Mouse (Mus musculus) embryo, embryonic 10.5 days (tissue): ENCODE measurements around the gene Vamp5.

Experiments used
- DNase-seq: peaks from one replicate; pipeline ENCODE4 v3.0.0-alpha.2; 2015; ENCODE audit warnings: low spot score

The Vamp5 gene

DNA sequence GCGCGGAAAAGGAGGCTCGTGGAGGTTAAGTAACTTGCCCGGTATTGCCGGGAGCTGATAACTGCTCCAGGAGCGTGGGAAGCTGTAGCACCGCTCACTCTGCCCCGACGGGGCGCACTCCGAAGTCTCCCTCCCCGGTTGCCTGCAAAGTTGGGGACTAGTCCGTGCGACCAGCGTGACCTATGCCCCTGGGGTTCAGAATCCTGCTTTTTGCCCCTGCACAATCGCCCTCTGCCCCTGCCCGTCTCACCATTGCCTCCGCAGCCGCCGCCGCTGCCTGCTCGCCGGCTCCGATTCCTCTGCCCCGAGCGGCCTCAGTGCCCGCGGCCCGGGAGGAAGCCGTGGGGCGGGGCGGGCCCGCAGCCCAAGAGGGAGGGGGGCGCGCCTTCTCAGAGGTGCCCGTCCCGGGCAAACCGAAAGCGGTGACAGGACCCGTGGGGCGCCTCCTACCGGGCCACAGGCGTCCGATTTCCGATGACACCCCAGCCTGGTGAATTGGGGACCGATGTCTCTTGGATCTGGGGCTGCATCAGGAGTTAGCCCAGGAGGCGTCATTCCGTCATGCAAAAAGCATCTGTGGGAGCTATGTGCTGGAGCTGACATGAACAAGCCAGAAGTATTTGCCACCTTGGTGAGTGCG lies at the start of gene Vamp5:
Gene Vamp5 (minus strand): TSS at position 338 of the 640 bp plus-strand sequence.
- DNase-seq, result peak; percentile 57

DNA sequence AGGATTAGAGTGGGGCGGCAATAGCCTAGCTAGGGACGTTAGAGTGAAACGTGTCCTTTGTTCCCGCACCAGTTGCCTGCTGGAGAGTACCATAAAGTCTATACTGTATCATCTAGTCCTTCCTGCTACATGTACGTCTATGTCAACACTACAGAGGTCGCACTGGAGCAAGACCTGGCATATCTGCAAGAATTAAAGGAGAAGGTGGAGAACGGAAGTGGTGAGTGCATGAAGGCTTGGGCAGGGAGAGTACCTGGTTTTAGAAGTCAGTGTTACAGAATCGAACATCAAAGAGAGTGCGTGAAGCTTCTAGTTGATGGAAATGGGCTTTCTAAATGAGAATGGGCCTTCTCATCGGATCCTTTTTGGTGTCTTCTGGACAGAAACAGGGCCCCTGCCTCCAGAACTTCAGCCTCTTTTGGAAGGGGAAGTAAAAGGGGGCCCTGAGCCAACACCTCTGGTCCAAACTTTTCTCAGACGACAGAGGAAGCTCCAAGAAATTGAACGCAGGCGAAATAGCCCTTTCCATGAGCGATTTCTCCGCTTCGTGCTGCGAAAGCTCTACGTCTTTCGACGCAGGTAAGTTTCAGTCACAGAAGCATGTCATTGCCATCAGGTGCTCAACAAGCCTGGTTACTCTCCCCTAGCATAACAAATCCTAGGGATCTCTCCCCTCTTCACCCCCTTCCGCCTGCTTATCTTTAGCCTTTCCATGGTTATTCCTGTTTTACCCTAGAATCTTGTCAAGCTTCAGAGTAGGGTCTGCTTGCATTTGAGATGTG lies 49.0 kb upstream of the Vamp5 start:
- DNase-seq, result no peak

DNA sequence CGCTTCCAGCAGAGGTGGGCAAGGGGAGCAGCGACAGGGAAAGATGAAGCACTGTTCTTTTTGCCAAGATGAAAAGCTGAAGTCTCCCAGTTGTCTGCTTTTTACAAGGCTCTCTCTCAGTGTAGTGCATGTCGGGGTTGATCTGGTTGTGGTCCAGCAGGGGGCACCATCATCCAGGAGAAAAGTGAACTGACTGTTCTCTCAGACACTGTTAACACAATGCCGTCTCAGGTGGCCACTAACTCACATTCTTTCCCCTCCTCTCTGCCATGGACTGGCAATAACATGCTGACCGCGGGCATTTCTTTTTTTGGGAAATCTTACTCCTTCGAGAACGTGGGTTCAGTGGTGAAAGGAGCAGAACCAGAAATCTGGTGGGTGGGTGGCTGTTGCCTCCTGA lies 47.8 kb upstream of the Vamp5 start:
- peak; percentile 88 for DNase-seq

DNA sequence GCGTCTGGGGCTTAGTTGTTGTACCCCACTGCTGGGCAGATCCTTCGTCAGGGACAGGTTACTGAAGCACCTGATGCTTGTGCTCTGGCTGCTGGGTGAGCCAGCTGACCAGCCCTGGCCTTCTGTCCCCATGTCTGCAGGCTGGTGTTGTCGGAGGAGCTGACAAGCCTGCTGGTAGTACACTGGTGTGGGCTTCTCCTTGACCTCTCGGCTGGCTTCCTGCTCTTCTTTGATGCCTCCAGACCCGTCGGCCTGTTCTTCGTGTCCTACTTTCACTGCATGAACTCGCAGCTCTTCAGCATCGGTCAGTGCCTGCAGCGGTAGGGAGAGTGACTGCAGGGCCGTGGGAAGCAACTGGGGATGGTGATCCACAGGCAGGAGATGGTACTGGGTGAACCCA lies 45.4 kb upstream of the Vamp5 start:
- DNase-seq, result no peak

DNA sequence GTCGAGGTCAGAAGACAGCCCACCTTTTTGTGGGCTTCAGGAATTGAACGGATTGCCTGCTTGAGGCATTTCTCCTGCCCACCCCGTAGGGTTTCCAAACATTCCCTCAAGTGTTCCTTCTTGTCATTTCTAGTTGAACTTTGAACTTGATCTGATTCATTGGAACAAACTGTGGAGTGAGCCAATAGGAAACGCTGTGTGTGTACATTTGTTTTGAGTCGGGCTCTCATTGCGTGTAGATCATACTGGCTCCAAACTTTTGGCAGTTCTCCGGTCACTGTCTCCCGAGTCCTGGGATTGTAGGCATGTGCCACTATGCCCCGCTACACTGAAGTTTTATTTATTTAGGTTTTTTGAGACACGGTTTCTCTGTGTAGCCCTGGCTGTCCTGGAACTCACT lies 40.6 kb upstream of the Vamp5 start:
- DNase-seq, result no peak

DNA sequence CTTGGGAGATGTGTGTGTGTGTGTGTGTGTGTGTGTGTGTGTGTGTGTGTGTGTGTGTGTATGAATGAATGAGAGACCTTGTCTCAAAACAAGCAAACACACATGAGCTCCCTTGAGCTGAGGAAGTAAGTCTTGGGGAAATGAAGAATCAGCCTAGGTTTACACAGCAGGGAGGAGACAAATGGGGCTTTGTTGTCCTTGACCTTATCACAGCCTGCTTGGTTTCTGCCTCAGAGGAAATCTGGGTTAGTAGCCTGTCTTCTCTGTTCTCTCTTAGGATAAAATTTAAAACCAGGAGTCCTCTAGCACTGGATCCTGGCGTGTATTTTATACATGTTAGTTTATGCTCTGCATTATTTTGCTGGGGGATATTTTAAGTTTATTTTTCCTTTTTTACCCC lies 39.5 kb upstream of the Vamp5 start:
- no peak for DNase-seq

DNA sequence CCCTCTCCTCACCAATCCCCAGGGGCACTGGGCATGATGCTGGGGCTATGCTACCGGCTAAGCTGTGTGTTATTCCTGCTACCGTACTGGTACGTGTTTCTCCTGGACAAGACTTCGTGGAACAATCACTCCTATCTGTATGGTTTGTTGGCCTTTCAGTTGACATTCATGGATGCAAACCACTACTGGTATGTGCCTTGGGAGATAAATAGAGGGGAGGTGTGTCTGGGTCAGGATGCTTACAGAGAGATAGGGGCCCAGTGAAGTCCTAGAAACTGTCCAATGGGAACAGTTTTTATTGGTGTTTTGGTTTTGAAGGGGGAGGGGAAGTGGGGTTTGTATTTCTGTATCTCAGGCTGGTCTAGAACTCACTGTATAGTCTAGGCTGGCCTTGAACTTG lies 38.0 kb upstream of the Vamp5 start:
- DNase-seq, result no peak

DNA sequence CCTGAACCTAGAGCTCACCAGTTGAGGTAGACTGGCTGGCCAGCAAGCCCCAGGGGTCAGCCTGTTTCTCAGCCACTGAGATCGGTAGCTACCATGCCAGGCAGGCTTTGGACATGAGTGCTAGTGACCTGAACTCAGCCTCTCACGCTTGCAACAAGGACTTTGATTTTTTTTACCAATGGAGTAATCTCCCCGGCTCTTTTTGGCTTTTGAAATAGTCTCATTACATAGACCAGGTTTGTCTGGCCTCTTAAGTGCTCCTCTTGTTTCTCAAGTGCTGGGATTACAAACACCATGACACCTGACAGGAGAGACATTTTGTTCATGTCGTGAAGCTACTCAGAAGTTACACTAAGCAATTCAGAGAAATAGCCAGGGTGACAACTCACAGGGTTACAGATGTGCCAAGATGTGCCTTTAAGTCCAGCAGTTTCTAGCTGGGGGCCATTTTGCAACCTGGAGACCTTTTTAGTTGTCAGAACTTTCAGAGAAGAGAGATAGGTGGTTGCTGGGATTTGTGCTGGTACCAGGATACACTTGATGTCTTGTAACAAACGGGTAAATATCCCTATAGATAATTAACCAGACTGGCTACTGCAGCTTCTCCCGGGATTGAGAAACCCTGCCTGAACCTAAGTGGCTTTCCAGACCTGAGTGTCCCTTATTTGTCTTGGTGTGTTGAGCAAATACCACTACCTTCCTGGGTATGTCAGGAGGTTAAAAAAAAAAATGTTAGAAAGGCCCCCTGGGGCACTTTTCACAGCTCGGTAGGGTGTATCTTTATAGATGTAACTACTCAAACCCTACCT lies 35.9 kb upstream of the Vamp5 start:
- no peak for DNase-seq

DNA sequence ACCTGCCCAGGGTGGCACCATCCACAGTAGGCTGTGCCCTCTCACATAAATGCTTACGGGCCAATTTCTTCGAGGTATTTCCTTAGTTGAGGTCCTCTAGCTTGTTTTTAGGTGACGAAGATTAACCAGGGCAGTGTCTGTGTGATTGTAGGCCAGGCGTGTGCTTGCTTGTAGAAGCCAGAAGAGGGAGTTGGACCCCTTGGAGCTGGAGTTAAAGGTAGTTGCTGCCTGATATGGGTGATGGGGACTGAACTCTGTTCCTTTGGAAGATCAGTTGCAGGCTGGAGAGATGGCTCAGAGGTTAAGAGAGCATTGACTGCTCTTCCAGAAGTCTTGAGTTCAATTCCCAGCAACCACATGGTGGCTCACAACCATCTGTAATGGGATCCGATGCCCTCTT lies 34.9 kb upstream of the Vamp5 start:
- no peak for DNase-seq

DNA sequence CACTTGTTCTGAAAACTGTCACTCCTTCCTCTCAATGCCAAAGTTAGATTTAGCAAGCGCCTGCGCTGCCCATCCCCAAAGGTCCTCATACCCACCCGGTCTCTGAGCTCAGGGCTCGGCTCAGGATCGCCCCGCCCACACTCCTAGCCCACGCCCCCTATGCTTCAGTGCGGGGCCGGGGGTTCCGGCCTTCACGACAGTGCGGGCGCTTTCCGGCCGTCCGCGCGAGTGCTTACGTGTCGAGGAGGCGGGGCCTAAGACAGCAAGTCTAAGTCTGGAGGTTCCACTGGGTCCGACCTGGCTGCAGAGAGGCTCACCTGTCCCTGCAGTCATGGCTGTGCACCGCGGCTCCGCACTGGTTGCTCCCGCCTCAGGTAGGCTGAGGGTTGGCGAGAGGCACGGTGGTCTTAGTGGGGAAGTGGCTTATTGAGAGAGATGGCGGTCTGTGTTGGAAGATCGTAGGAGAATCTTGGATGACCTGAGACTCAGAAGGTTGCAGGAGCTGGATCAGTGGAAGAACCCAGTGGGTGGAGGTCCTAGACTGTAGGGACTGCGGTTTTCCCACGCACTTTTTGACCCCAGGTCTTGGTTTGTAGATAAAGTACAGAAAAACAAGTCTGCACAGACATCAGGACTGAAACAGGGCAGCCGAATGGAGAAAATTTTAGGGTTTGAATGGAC lies 33.9 kb upstream of the Vamp5 start, which contains the start of gene Ggcx:
Gene Ggcx (plus strand): TSS at position 233 of the 681 bp plus-strand sequence.
- DNase-seq, result peak; percentile 98

DNA sequence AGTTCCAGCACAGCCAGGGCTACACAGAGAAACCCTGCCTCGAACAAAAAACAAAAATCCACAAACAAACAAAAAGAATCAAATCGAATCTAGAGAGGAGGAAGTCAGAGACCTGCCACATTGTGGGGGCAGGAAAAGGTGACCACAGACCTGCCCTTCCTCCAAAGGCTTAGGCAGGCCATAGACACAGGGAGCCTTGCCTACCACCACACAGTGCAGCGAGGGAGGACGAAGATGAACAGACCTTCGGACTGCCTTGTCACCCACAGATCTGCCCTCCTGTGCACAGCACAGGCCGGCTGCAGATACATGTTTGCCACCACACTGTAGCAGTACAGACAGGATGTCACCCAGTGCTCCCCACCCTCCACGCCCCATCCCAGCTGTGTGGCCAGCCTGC lies 30.2 kb upstream of the Vamp5 start:
- DNase-seq, result no peak

DNA sequence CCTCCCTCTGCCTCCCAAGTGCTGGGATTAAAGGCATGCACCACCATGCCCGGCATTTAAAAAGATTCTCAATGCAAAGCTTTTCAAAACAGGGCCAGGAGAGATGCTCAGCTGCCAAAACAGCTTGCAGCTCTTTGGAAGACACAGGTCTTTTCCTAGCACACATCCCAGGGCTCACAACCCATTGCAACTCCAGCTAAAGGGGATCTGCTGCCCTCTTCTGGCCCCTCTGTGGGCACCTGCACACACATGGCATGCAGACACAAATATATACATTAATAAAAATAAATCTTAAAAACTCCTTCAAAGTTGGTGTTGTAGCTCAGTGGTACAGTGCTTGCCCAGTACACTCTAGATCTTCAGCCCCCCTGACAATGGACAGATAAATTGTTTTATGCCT lies 29.7 kb upstream of the Vamp5 start:
- no peak for DNase-seq

DNA sequence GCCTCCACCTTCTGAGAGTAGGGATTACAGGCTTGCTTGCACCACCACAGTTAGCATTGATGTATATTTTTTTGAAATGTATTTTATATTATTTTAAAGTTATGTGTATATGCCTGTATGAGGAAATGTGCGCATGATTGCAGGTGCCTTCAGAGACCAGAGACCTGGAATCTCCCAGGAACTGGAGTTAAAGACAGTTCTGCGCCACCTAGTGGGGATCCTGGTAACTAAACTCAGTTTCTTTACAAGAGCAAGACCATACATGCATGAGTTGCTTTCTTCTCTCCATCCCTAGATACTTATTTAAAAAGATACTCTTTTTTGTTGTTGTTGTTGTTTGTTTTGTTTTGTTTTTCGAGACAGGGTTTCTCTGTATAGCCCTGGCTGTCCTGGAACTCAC lies 29.3 kb upstream of the Vamp5 start:
- DNase-seq, result peak; percentile 89

DNA sequence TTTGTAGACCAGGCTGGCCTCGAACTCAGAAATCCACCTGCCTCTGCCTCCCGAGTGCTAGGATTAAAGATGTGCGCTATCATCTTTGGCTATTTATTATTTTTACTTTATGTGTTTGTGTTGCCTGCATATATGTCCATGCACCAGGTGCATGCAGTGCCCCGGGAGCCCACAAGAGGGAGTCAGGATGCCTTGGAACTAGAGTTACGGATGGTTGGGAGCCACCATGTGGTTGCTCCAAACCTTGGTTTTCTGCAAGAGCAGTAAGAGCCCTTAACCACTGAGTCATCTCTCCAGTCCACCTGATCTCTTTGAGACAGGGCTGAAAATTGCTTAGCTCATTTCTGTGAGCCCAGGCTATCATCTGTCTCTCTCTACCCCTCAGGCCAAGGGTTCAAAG lies 26.9 kb upstream of the Vamp5 start:
- DNase-seq, result peak; percentile 94

DNA sequence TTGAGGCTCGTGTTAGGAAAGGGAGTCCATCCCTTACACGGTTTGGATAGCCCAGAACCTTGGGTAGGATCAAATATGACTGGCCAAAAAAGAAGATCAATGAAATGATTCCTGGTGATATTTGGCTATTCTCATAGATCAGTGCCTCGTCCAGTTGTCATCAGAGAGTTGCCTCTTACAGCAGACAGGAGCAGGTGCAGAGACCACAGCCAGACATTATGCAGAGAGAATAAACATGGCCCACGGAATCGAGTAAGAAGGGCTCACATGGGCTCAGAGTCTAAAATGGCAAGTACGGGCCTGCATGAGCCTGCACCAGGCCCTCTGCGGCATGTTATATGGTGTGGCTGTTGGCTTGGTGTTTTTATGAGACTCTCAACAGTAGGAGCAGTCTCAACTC lies 25.1 kb upstream of the Vamp5 start:
- DNase-seq, result no peak

DNA sequence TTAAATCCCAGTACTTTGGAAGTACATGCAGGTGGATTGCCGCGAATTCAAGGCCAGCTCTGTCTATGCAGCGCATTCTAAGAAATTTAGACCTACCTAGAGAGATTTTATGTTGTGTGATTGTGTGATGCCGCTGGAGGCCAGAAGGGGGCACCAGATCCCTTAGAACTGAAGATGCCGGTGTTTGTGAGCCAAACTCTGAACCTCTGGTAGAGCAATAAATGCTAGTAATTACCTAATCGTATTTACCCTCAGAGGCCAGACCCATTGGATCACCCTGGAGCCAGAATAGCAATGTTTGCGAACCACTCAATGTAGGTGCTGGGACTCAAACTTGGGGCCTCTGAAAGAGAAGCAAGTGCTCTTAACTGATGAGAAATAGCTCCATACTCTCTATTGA lies 21.6 kb upstream of the Vamp5 start:
- DNase-seq, result peak; percentile 85

DNA sequence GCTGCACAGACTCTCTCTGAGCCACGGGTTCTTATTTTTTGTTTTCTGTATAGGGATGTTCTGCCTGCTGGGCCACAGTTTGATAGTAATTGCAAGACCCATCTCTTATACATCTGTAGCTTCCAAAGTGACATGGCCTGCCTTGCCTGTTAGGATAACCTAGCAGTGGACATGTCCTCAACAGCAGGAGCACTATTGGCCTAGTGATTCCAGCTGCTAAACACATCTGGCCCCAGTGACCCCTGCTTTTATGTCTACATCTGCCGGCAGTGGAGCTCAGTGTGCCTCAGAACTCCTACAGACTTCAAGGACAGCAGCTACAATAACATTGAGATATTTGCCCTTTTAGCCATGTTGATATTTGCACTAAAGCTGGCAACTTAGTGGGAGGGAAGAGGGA lies 19.7 kb upstream of the Vamp5 start:
- DNase-seq, result peak; percentile 46

DNA sequence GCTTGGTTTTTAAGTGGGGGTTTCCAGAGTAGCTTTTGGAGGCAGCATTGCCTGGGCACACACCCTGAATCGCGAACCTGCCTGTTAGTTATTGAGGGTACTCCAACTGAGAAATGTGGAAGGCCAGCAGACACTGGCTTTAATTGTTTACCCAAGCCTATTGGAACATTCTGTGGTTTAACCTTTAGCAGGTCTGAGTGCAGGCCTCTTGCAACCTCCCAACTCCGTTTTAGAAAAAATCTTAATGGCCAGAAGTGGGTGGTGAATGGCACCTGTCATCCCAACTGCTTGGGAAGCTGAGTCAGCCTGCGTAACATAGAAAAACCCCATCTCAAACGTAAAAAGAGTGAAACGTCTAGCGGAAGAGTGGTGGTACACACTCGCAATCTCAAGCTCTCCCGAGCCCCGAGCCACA lies 16.6 kb upstream of the Vamp5 start:
- no peak for DNase-seq

DNA sequence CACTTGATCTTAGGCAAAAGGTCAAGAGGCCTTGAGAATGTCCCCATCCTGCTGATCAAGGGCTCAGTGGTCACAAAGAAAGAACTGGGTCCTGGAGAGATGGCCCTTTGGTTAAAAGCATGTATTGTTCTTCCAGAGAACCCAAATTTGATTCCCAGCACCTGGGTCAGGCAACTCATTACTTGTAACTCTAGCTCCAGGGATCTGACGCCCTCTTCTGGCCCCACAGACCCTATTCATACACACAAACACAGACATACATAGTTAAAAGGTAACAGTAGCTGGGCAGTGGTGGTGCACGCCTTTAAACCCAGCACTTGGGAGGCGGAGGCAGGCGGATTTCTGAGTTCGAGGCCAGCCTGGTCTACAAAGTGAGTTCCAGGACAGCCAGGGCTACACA lies 12.1 kb upstream of the Vamp5 start:
- DNase-seq, result no peak

DNA sequence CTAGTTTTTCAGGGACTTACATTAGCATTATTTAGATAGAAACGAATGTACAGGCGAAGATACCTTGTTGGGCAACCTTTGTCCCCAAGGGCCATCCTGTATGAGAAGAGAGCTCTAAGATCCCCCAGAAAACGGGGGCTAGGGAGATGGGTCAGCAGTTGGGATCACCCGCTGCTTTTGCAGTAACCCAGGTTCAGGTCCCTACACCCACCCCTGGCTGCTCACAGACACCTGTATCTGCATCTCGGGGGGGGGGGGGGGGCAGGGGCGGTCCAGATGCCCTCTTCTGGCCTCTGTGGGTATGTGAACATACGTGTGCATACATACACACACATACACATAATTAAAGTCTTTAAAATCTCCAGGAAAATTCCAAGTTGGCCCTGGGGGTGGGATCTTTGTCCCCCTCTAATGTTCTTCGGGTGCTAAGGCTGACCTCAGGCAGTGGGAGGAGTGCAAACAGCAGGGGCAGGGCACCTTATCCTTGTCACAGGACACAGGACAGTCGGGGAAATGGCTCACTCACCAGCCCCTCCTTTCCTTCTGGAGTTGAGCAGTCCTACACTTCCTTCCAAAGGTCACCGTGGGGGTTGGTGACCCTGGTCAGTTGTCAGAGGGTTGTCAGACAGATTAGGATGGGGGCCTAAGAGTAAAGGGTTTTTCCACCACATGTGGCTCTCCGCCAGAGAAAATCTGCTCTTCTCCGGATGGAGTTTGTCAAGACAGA lies 10.7 kb upstream of the Vamp5 start:
- peak; percentile 75 for DNase-seq

DNA sequence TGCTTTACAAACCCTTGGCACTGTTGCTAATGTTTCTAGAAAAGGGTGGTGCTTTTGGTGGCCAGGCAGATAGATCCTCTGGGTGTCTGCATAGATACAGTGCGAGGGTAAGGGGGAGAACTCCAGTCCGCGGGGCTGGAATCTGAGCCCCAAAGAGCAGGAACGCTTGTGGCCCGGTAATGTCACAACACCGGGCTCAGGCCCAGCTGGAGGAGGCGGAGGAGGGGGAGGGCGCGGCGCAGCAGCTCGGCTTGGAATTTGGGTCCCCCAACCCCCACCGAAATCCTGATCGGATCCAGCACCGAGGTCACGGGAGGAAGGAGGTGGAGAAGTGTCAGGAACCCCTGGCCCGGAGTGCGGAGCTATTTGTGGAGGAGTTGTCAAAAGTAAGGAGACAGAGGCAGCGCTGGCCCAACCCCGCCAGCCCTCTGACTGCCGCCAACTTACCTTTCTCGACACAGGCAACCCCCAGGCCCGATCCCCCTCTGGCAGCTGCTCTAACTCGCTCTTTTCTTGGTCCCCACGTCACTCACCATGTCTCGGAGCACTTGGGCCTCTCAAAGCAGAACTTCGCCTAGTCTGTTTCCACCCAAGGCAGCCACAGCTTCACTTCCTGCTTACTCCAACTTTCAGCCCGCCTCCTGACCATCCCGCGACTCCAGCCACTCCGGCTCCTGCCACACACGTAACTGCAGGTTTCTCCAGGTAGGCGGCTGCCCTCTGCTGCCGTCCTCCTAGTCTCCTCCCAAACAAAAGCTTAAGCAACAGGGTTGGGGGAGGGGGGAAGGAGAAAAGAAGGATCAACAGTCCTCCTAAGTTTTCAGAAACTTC lies 9.9 kb upstream of the Vamp5 start, which contains the start of gene Vamp8:
Gene Vamp8 (minus strand): TSS at position 763 of the 831 bp plus-strand sequence.
- peak; percentile 59 for DNase-seq
